Mouse (Mus musculus) liver (tissue): Measurements from ENCODE around the gene Adamtsl4.
A peak's percentile ranks its signal among the peaks of the same experiment; 100 is the strongest.
"Not testable (repeated sequence)": the region's sequence is repeated elsewhere in the genome, so short reads cannot be mapped to it uniquely, and the experiment has no call there.

ENCODE experiments used
- DNase-seq: peaks from one replicate; pipeline ENCODE4 v3.0.0-alpha.2; 2020; ENCODE audit warnings: mixed read lengths

Gene Adamtsl4

GRCm38 (mm10) chr3:95698286-95698685 lies 10.6 kb upstream of the Adamtsl4 start:
- DNase-seq = no peak

GRCm38 (mm10) chr3:95696360-95696759 lies 8.6 kb upstream of the Adamtsl4 start:
- no peak for DNase-seq

GRCm38 (mm10) chr3:95695796-95696195 lies 8.1 kb upstream of the Adamtsl4 start:
- no peak for DNase-seq

GRCm38 (mm10) chr3:95694808-95695703 lies 7.3 kb upstream of the Adamtsl4 start:
- DNase-seq = no peak

- no peak for DNase-seq
Observed at GRCm38 (mm10) chr3:95693821-95694807, 6.4 kb upstream of the Adamtsl4 start.

GRCm38 (mm10) chr3:95692677-95693076 lies 5.0 kb upstream of the Adamtsl4 start:
- no peak for DNase-seq

- not testable (repeated sequence) for DNase-seq
Observed at GRCm38 (mm10) chr3:95690552-95690951, 2.8 kb upstream of the Adamtsl4 start.

GRCm38 (mm10) chr3:95689940-95690339 lies 2.2 kb upstream of the Adamtsl4 start:
- DNase-seq = no peak

GRCm38 (mm10) chr3:95689171-95689915 lies 1.6 kb upstream of the Adamtsl4 start:
- peak; percentile 25 for DNase-seq

- no peak for DNase-seq
Observed at GRCm38 (mm10) chr3:95687168-95687523, 571 bp downstream of the Adamtsl4 start.

- no peak for DNase-seq
Observed at GRCm38 (mm10) chr3:95686492-95687167, 1.1 kb downstream of the Adamtsl4 start.

GRCm38 (mm10) chr3:95685701-95686100 lies 2.0 kb downstream of the Adamtsl4 start:
- DNase-seq = no peak

- DNase-seq = no peak
Observed at GRCm38 (mm10) chr3:95685301-95685700, 2.4 kb downstream of the Adamtsl4 start.

GRCm38 (mm10) chr3:95684846-95685245 lies 2.9 kb downstream of the Adamtsl4 start:
- no peak for DNase-seq

- no peak for DNase-seq
Observed at GRCm38 (mm10) chr3:95682878-95683277, 4.8 kb downstream of the Adamtsl4 start.

- DNase-seq = no peak
Observed at GRCm38 (mm10) chr3:95681365-95681764, 6.4 kb downstream of the Adamtsl4 start.

- no peak for DNase-seq
Observed at GRCm38 (mm10) chr3:95680673-95681072, 7.0 kb downstream of the Adamtsl4 start.

- no peak for DNase-seq
Observed at GRCm38 (mm10) chr3:95679551-95679950, 8.2 kb downstream of the Adamtsl4 start.

GRCm38 (mm10) chr3:95677420-95678090 lies 10.2 kb downstream of the Adamtsl4 start:
- no peak for DNase-seq

GRCm38 (mm10) chr3:95676745-95677419 lies 10.8 kb downstream of the Adamtsl4 start:
- peak; percentile 83 for DNase-seq
